Mouse (Mus musculus): ENCODE measurements at regions not wholly inside any gene's neighbourhood (a gene's known extent, or its start where the extent isn't known, plus 50 kb on each side); places are given as distances from the start of the nearest gene placed in this dataset.

- no peak overlapping the region for H3K4me2 ChIP-seq (ENCODE audit: low read depth, low read length)
- ATAC-seq (replicated peaks; ENCODE audit: insufficient number of reproducible peaks, low FRiP score, low TSS enrichment, low read depth) (no peak), DNase-seq (ENCODE audit: low spot score) (no peak)
- H3K4me1 ChIP-seq (ENCODE audit: control insufficient read depth, insufficient read depth, low read length), result no peaks in the 10 kb centered on the region
- no peaks in the 10 kb centered on the region for H3K9me3 ChIP-seq (replicated peaks; ENCODE audit: control insufficient read depth, low read length)
- no peak overlapping the region for H3K27ac ChIP-seq (replicated peaks; ENCODE audit: low read depth, low read length)
- H3K36me3 ChIP-seq (replicated peaks; ENCODE audit: control insufficient read depth, insufficient read depth, low read depth, low read length), result no peaks in the 10 kb centered on the region
- no peaks in the 10 kb centered on the region for H3K27me3 ChIP-seq (ENCODE audit: control insufficient read depth, insufficient read depth, low read length)
- WGBS, result 76% methylated on average over 11 of the region's 11 CpGs
- no peak overlapping the region for H3K4me3 ChIP-seq (ENCODE audit: low read depth, low read length)
- H3K9ac ChIP-seq (replicated peaks; ENCODE audit: low read length), result no peak overlapping the region
These were observed 503.8 kb upstream of the Gm10306 start for GRCm38 (mm10) chr4:94052249-94053162.

- no peak for DNase-seq (ENCODE audit: low spot score)
- Histone ChIP-seq H3K4me2 (ENCODE audit: low read depth, low read length) (no peak overlapping the region), H3K4me1 (ENCODE audit: control insufficient read depth, insufficient read depth, low read length) (no peaks in the 10 kb centered on the region), H3K9me3 (replicated peaks; ENCODE audit: control insufficient read depth, low read length) (no peaks in the 10 kb centered on the region), H3K27me3 (ENCODE audit: control insufficient read depth, insufficient read depth, low read length) (no peaks in the 10 kb centered on the region), H3K4me3 (ENCODE audit: low read depth, low read length) (no peak overlapping the region), H3K27ac (replicated peaks; ENCODE audit: low read depth, low read length) (no peak overlapping the region), H3K9ac (replicated peaks; ENCODE audit: low read length) (no peak overlapping the region), H3K36me3 (replicated peaks; ENCODE audit: control insufficient read depth, insufficient read depth, low read depth, low read length) (no peaks in the 10 kb centered on the region)
- ATAC-seq (replicated peaks; ENCODE audit: insufficient number of reproducible peaks, low FRiP score, low TSS enrichment, low read depth), result no peak
- 69% methylated on average over 9 of the region's 9 CpGs for WGBS
These were observed 483.0 kb upstream of the Gm10306 start for GRCm38 (mm10) chr4:94073178-94073870.

GRCm38 (mm10) chr4:94082839-94083238, 473.5 kb upstream of the Gm10306 start:
- 69% methylated on average over 3 of the region's 3 CpGs for WGBS
- H3K36me3 ChIP-seq (replicated peaks; ENCODE audit: control insufficient read depth, insufficient read depth, low read depth, low read length), result no peaks in the 10 kb centered on the region
- no peaks in the 10 kb centered on the region for H3K27me3 ChIP-seq (ENCODE audit: control insufficient read depth, insufficient read depth, low read length)
- no peak overlapping the region for H3K4me2 ChIP-seq (ENCODE audit: low read depth, low read length)
- no peak for ATAC-seq (replicated peaks; ENCODE audit: insufficient number of reproducible peaks, low FRiP score, low TSS enrichment, low read depth)
- H3K9me3 ChIP-seq (replicated peaks; ENCODE audit: control insufficient read depth, low read length), result no peaks in the 10 kb centered on the region
- no peaks in the 10 kb centered on the region for H3K4me1 ChIP-seq (ENCODE audit: control insufficient read depth, insufficient read depth, low read length)
- no peak overlapping the region for H3K4me3 ChIP-seq (ENCODE audit: low read depth, low read length)
- H3K9ac ChIP-seq (replicated peaks; ENCODE audit: low read length), result no peak overlapping the region
- H3K27ac ChIP-seq (replicated peaks; ENCODE audit: low read depth, low read length), result no peak overlapping the region
- no peak for DNase-seq (ENCODE audit: low spot score)

- Histone ChIP-seq H3K4me2 (ENCODE audit: low read depth, low read length) (no peak overlapping the region), H3K36me3 (replicated peaks; ENCODE audit: control insufficient read depth, insufficient read depth, low read depth, low read length) (no peaks in the 10 kb centered on the region), H3K27ac (replicated peaks; ENCODE audit: low read depth, low read length) (no peak overlapping the region), H3K9ac (replicated peaks; ENCODE audit: low read length) (no peak overlapping the region), H3K27me3 (ENCODE audit: control insufficient read depth, insufficient read depth, low read length) (no peaks in the 10 kb centered on the region), H3K4me3 (ENCODE audit: low read depth, low read length) (no peak overlapping the region), H3K4me1 (ENCODE audit: control insufficient read depth, insufficient read depth, low read length) (no peaks in the 10 kb centered on the region), H3K9me3 (replicated peaks; ENCODE audit: control insufficient read depth, low read length) (no peaks in the 10 kb centered on the region)
- no peak for DNase-seq (ENCODE audit: low spot score)
- ATAC-seq (replicated peaks; ENCODE audit: insufficient number of reproducible peaks, low FRiP score, low TSS enrichment, low read depth), result no peak; the same call in 1 of the 2 replicates
- WGBS, result 69% methylated on average over 5 of the region's 5 CpGs
These were observed 462.0 kb upstream of the Gm10306 start for GRCm38 (mm10) chr4:94094379-94094778.

- 76% methylated on average over 4 of the region's 4 CpGs for WGBS
- Histone ChIP-seq H3K36me3 (replicated peaks; ENCODE audit: control insufficient read depth, insufficient read depth, low read depth, low read length) (no peaks in the 10 kb centered on the region), H3K9me3 (replicated peaks; ENCODE audit: control insufficient read depth, low read length) (no peaks in the 10 kb centered on the region), H3K27ac (replicated peaks; ENCODE audit: low read depth, low read length) (no peak overlapping the region), H3K4me3 (ENCODE audit: low read depth, low read length) (no peak overlapping the region), H3K9ac (replicated peaks; ENCODE audit: low read length) (no peak overlapping the region), H3K4me1 (ENCODE audit: control insufficient read depth, insufficient read depth, low read length) (no peaks in the 10 kb centered on the region), H3K27me3 (ENCODE audit: control insufficient read depth, insufficient read depth, low read length) (no peaks in the 10 kb centered on the region), H3K4me2 (ENCODE audit: low read depth, low read length) (no peak overlapping the region)
- DNase-seq (ENCODE audit: low spot score) (no peak), ATAC-seq (replicated peaks; ENCODE audit: insufficient number of reproducible peaks, low FRiP score, low TSS enrichment, low read depth) (no peak)
These were observed 449.4 kb upstream of the Gm10306 start for GRCm38 (mm10) chr4:94106941-94107340.

- WGBS, result 82% methylated on average over 3 of the region's 3 CpGs
- no peaks in the 10 kb centered on the region for H3K27me3 ChIP-seq (ENCODE audit: control insufficient read depth, insufficient read depth, low read length)
- no peak overlapping the region for H3K4me2 ChIP-seq (ENCODE audit: low read depth, low read length)
- H3K4me3 ChIP-seq (ENCODE audit: low read depth, low read length), result no peak overlapping the region
- no peak for DNase-seq (ENCODE audit: low spot score)
- no peak overlapping the region for H3K27ac ChIP-seq (replicated peaks; ENCODE audit: low read depth, low read length)
- H3K36me3 ChIP-seq (replicated peaks; ENCODE audit: control insufficient read depth, insufficient read depth, low read depth, low read length), result no peaks in the 10 kb centered on the region
- H3K9me3 ChIP-seq (replicated peaks; ENCODE audit: control insufficient read depth, low read length), result no peaks in the 10 kb centered on the region
- H3K9ac ChIP-seq (replicated peaks; ENCODE audit: low read length), result no peak overlapping the region
- no peaks in the 10 kb centered on the region for H3K4me1 ChIP-seq (ENCODE audit: control insufficient read depth, insufficient read depth, low read length)
- no peak for ATAC-seq (replicated peaks; ENCODE audit: insufficient number of reproducible peaks, low FRiP score, low TSS enrichment, low read depth)
These were observed 439.5 kb upstream of the Gm10306 start for GRCm38 (mm10) chr4:94116881-94117280.

- DNase-seq (ENCODE audit: low spot score) (no peak), ATAC-seq (replicated peaks; ENCODE audit: insufficient number of reproducible peaks, low FRiP score, low TSS enrichment, low read depth) (no peak)
- Histone ChIP-seq H3K27ac (replicated peaks; ENCODE audit: low read depth, low read length) (no peak overlapping the region), H3K9me3 (replicated peaks; ENCODE audit: control insufficient read depth, low read length) (no peaks in the 10 kb centered on the region), H3K4me1 (ENCODE audit: control insufficient read depth, insufficient read depth, low read length) (no peaks in the 10 kb centered on the region), H3K9ac (replicated peaks; ENCODE audit: low read length) (no peak overlapping the region), H3K36me3 (replicated peaks; ENCODE audit: control insufficient read depth, insufficient read depth, low read depth, low read length) (no peaks in the 10 kb centered on the region), H3K4me2 (ENCODE audit: low read depth, low read length) (no peak overlapping the region), H3K27me3 (ENCODE audit: control insufficient read depth, insufficient read depth, low read length) (no peaks in the 10 kb centered on the region), H3K4me3 (ENCODE audit: low read depth, low read length) (no peak overlapping the region)
- WGBS, result 77% methylated on average over 14 of the region's 14 CpGs
These were observed 432.2 kb upstream of the Gm10306 start for GRCm38 (mm10) chr4:94124177-94124576.

GRCm38 (mm10) chr4:94137921-94138320, 418.4 kb upstream of the Gm10306 start:
- DNase-seq (ENCODE audit: low spot score) (no peak), ATAC-seq (replicated peaks; ENCODE audit: insufficient number of reproducible peaks, low FRiP score, low TSS enrichment, low read depth) (no peak)
- WGBS, result 81% methylated on average over 2 of the region's 2 CpGs
- Histone ChIP-seq H3K36me3 (replicated peaks; ENCODE audit: control insufficient read depth, insufficient read depth, low read depth, low read length) (no peaks in the 10 kb centered on the region), H3K4me1 (ENCODE audit: control insufficient read depth, insufficient read depth, low read length) (no peaks in the 10 kb centered on the region), H3K27ac (replicated peaks; ENCODE audit: low read depth, low read length) (no peak overlapping the region), H3K4me2 (ENCODE audit: low read depth, low read length) (no peak overlapping the region), H3K4me3 (ENCODE audit: low read depth, low read length) (no peak overlapping the region), H3K9me3 (replicated peaks; ENCODE audit: control insufficient read depth, low read length) (no peaks in the 10 kb centered on the region), H3K27me3 (ENCODE audit: control insufficient read depth, insufficient read depth, low read length) (no peaks in the 10 kb centered on the region), H3K9ac (replicated peaks; ENCODE audit: low read length) (no peak overlapping the region)

Data from embryonic facial prominence, embryonic 11.5 days (tissue).